Mouse (Mus musculus): Measurements from ENCODE around the gene St8sia1.
"Not testable (repeated sequence)": the region's sequence is repeated elsewhere in the genome, so short reads cannot be mapped to it uniquely, and the experiment has no call there.

The St8sia1 gene

GRCm38 (mm10) chr6:142964076-142964530 lies at the start of gene St8sia1:
Gene St8sia1 (minus strand): TSS chr6:142964452.
- in situ Hi-C loops (cut with MboI; ENCODE audit: low sequenced_read_pairs) = no loop called here

- in situ Hi-C loops (cut with MboI; ENCODE audit: low sequenced_read_pairs) = no loop called here
These were observed 48.4 kb upstream of the St8sia1 start for GRCm38 (mm10) chr6:143012513-143013215.

- in situ Hi-C loops (cut with MboI; ENCODE audit: low sequenced_read_pairs) = no loop called here
These were observed 44.6 kb upstream of the St8sia1 start for GRCm38 (mm10) chr6:143008865-143009264.

GRCm38 (mm10) chr6:143005209-143005608 lies 41.0 kb upstream of the St8sia1 start:
- in situ Hi-C loops (cut with MboI; ENCODE audit: low sequenced_read_pairs) = not testable (repeated sequence)

- in situ Hi-C loops (cut with MboI; ENCODE audit: low sequenced_read_pairs) = no loop called here
These were observed 40.5 kb upstream of the St8sia1 start for GRCm38 (mm10) chr6:143004801-143005200.

GRCm38 (mm10) chr6:142998221-142998999 lies 34.2 kb upstream of the St8sia1 start:
- in situ Hi-C loops (cut with MboI; ENCODE audit: low sequenced_read_pairs) = no loop called here

GRCm38 (mm10) chr6:142996887-142997286 lies 32.6 kb upstream of the St8sia1 start:
- in situ Hi-C loops (cut with MboI; ENCODE audit: low sequenced_read_pairs) = no loop called here

- in situ Hi-C loops (cut with MboI; ENCODE audit: low sequenced_read_pairs) = no loop called here
These were observed 31.3 kb upstream of the St8sia1 start for GRCm38 (mm10) chr6:142995567-142995966.

- in situ Hi-C loops (cut with MboI; ENCODE audit: low sequenced_read_pairs) = no loop called here
These were observed 30.6 kb upstream of the St8sia1 start for GRCm38 (mm10) chr6:142994821-142995220.

GRCm38 (mm10) chr6:142993705-142994698 lies 29.8 kb upstream of the St8sia1 start:
- in situ Hi-C loops (cut with MboI; ENCODE audit: low sequenced_read_pairs) = no loop called here

GRCm38 (mm10) chr6:142992971-142993370 lies 28.7 kb upstream of the St8sia1 start:
- in situ Hi-C loops (cut with MboI; ENCODE audit: low sequenced_read_pairs) = no loop called here

GRCm38 (mm10) chr6:142992099-142992498 lies 27.8 kb upstream of the St8sia1 start:
- in situ Hi-C loops (cut with MboI; ENCODE audit: low sequenced_read_pairs) = no loop called here

- in situ Hi-C loops (cut with MboI; ENCODE audit: low sequenced_read_pairs) = no loop called here
These were observed 27.3 kb upstream of the St8sia1 start for GRCm38 (mm10) chr6:142991391-142992059.

GRCm38 (mm10) chr6:142990516-142990915 lies 26.3 kb upstream of the St8sia1 start:
- in situ Hi-C loops (cut with MboI; ENCODE audit: low sequenced_read_pairs) = no loop called here

GRCm38 (mm10) chr6:142989495-142989894 lies 25.2 kb upstream of the St8sia1 start:
- in situ Hi-C loops (cut with MboI; ENCODE audit: low sequenced_read_pairs) = no loop called here

- in situ Hi-C loops (cut with MboI; ENCODE audit: low sequenced_read_pairs) = no loop called here
These were observed 24.5 kb upstream of the St8sia1 start for GRCm38 (mm10) chr6:142988753-142989152.

- in situ Hi-C loops (cut with MboI; ENCODE audit: low sequenced_read_pairs) = no loop called here
These were observed 24.0 kb upstream of the St8sia1 start for GRCm38 (mm10) chr6:142988231-142988630.

- in situ Hi-C loops (cut with MboI; ENCODE audit: low sequenced_read_pairs) = no loop called here
These were observed 23.4 kb upstream of the St8sia1 start for GRCm38 (mm10) chr6:142987616-142988015.

- in situ Hi-C loops (cut with MboI; ENCODE audit: low sequenced_read_pairs) = not testable (repeated sequence)
These were observed 22.5 kb upstream of the St8sia1 start for GRCm38 (mm10) chr6:142986706-142987105.

GRCm38 (mm10) chr6:142985561-142986238 lies 21.4 kb upstream of the St8sia1 start:
- in situ Hi-C loops (cut with MboI; ENCODE audit: low sequenced_read_pairs) = not testable (repeated sequence)

All from CH12F3 (cell line).